Mouse (Mus musculus) intestine, embryonic 16.5 days (tissue): ENCODE results near the gene Nanos2. TPM values are rescaled to one million over a fixed set of nuclear protein-coding genes. Genes with fewer than 3 reads are reported as not detected.

Experiments used
- polyA plus RNA-seq: library from polyadenylated mRNA; unstranded; fragments of >200 nt; fragmentation: Nextera tagmentation; extraction: Ambion mirVana; gene quantifications from 2 replicates; pipeline ENCODE4 v1.2.1, GENCODE M21; 2015

The Nanos2 gene
- polyA plus RNA-seq, 1 experiment from 2014 or later: not detected

Other genes starting within 250 kb of the Nanos2 start
- gene Psg19, start 188.9 kb upstream of the Nanos2 start, polyA plus RNA-seq: not detected in 2 replicates
- gene Psg17, start 165.8 kb upstream of the Nanos2 start, polyA plus RNA-seq: 0.06 and 0.09 TPM in 2 replicates
- gene Mill2, start 147.4 kb upstream of the Nanos2 start, polyA plus RNA-seq: 1.1 and 1.3 TPM in 2 replicates
- 101 and 106 TPM in 2 replicates for gene Pglyrp1, start 116.1 kb upstream of the Nanos2 start, polyA plus RNA-seq
- gene Ccdc61, start 77.0 kb upstream of the Nanos2 start, polyA plus RNA-seq: 23.7 and 24.7 TPM in 2 replicates
- 0.34 and 0.40 TPM in 2 replicates for gene Nova2, start 61.5 kb upstream of the Nanos2 start, polyA plus RNA-seq
- 1.7 TPM in 2 replicates for gene Mypop, start 3.8 kb downstream of the Nanos2 start, polyA plus RNA-seq
- 17.0 and 17.1 TPM in 2 replicates for gene Irf2bp1, start 16.6 kb downstream of the Nanos2 start, polyA plus RNA-seq
- gene Foxa3, start 36.1 kb downstream of the Nanos2 start, polyA plus RNA-seq: 28.5 and 30.8 TPM in 2 replicates
- gene Sympk, start 37.0 kb downstream of the Nanos2 start, polyA plus RNA-seq: 23.5 and 24.1 TPM in 2 replicates
- gene Rsph6a, start 67.3 kb downstream of the Nanos2 start, polyA plus RNA-seq: 0.05 TPM in 1 of 2 replicates, not detected in the other
- gene Dmwd, start 88.8 kb downstream of the Nanos2 start, polyA plus RNA-seq: 6.4 and 6.7 TPM in 2 replicates
- 54.6 and 59.3 TPM in 2 replicates for gene Dmpk, start 96.4 kb downstream of the Nanos2 start, polyA plus RNA-seq
- gene Six5, start 107.2 kb downstream of the Nanos2 start, polyA plus RNA-seq: 7.3 and 7.5 TPM in 2 replicates
- gene Gm4969, start 131.0 kb downstream of the Nanos2 start, polyA plus RNA-seq: 1.5 and 2.1 TPM in 2 replicates
- 10.8 and 11.0 TPM in 2 replicates for gene Fbxo46, start 132.5 kb downstream of the Nanos2 start, polyA plus RNA-seq
- 10.5 and 11.1 TPM in 2 replicates for gene Qpctl, start 161.9 kb downstream of the Nanos2 start, polyA plus RNA-seq
- gene Snrpd2, start 162.3 kb downstream of the Nanos2 start, polyA plus RNA-seq: 119 and 132 TPM in 2 replicates
- 3.1 and 3.6 TPM in 2 replicates for gene Gipr, start 178.7 kb downstream of the Nanos2 start, polyA plus RNA-seq
- gene Eml2, start 189.0 kb downstream of the Nanos2 start, polyA plus RNA-seq: 7.1 and 8.4 TPM in 2 replicates
- 1.6 and 2.1 TPM in 2 replicates for gene Gpr4, start 225.1 kb downstream of the Nanos2 start, polyA plus RNA-seq
- 40.6 and 40.9 TPM in 2 replicates for gene Opa3, start 240.9 kb downstream of the Nanos2 start, polyA plus RNA-seq